Mouse (Mus musculus) CH12.LX (cell line): ENCODE measurements at regions not wholly inside any gene's neighbourhood (a gene's known extent, or its start where the extent isn't known, plus 50 kb on each side); places are given as distances from the start of the nearest gene placed in this dataset.

Experiments used
- CTCF ChIP-seq, 2 experiments: IDR thresholded peaks in 1 of 2; conservative IDR thresholded peaks in 1 of 2; 2 replicates each; pipeline ENCODE4 v1.5.1; 2011 to 2012; ENCODE audit warnings: low read depth in 2 of 2, low read length in 2 of 2, improper control_type of control experiment in 1 of 2, inconsistent platforms in 1 of 2, mild to moderate bottlenecking in 1 of 2, moderate library complexity in 1 of 2
- ETS1 ChIP-seq: conservative IDR thresholded peaks from 2 replicates; pipeline ENCODE4 v1.6.1; 2012; ENCODE audit warnings: low read depth, mild to moderate bottlenecking, inconsistent platforms, low read length, improper control_type of control experiment, moderate library complexity
- GABPA ChIP-seq: IDR thresholded peaks from 2 replicates; pipeline ENCODE4 v1.6.1; 2012; ENCODE audit warnings: low read depth, low read length, improper control_type of control experiment, inconsistent platforms; ENCODE audit not compliant: insufficient replicate concordance
- MAX ChIP-seq: IDR thresholded peaks from 2 replicates; pipeline ENCODE4 v1.6.1; 2011; ENCODE audit warnings: low read length, improper control_type of control experiment
- MYC ChIP-seq: IDR thresholded peaks from 2 replicates; pipeline ENCODE4 v1.6.1; 2011; ENCODE audit warnings: low read depth, mild to moderate bottlenecking, improper control_type of control experiment, low read length
- NELFE ChIP-seq: IDR thresholded peaks from 2 replicates; pipeline ENCODE4 v1.6.1; 2011; ENCODE audit warnings: low read depth, low read length, improper control_type of control experiment
- ZKSCAN1 ChIP-seq: IDR thresholded peaks from 2 replicates; pipeline ENCODE4 v1.6.1; 2012; ENCODE audit warnings: low read depth, inconsistent platforms, low read length, improper control_type of control experiment, borderline replicate concordance
- ZMIZ1 ChIP-seq: IDR thresholded peaks from 2 replicates; pipeline ENCODE4 v1.6.1; 2012; ENCODE audit warnings: low read depth, mild to moderate bottlenecking, inconsistent platforms, low read length, improper control_type of control experiment
- ZNF384 ChIP-seq: IDR thresholded peaks from 2 replicates; pipeline ENCODE4 v1.6.1; 2012; ENCODE audit warnings: low read depth, low read length, improper control_type of control experiment, inconsistent platforms

- TF ChIP-seq CTCF (conservative IDR thresholded peaks at IDR 0.05 in 1 of 2, IDR thresholded peaks at IDR 0.05 in 1 of 2; ENCODE audit: low read depth in 2 of 2, low read length in 2 of 2) (no peak), GABPA (no peak), NELFE (no peak), ZNF384 (no peak), ZMIZ1 (no peak), ZKSCAN1 (no peak), MYC (no peak), MAX (no peak), ETS1 (no peak)
These were observed 102.8 kb upstream of the Gm11146 start for GRCm38 (mm10) chr16:77704726-77705125.
